Mouse (Mus musculus) midbrain, embryonic 10.5 days (tissue): Measurements from ENCODE around the gene Gm8994. TPM values are rescaled to one million over a fixed set of nuclear protein-coding genes. Genes with fewer than 3 reads are reported as not detected.

ENCODE experiments used
- DNase-seq: peaks from one replicate; pipeline ENCODE4 v3.0.0-alpha.2; 2017; ENCODE audit warnings: low spot score
- H3K27ac ChIP-seq: fragments of 300-500 bp; sonication (generic); replicated peaks from 2 replicates; pipeline ENCODE4 v1.5.1; 2016; ENCODE audit warnings: mild to moderate bottlenecking
- H3K27me3 ChIP-seq: fragments of 300-500 bp; sonication (generic); 2 replicates; pipeline ENCODE4 v1.6.1; 2016; ENCODE audit warnings: low read depth, mild to moderate bottlenecking; ENCODE audit not compliant: poor library complexity, severe bottlenecking
- H3K36me3 ChIP-seq: fragments of 300-500 bp; sonication (generic); 2 replicates; pipeline ENCODE4 v1.6.1; 2016; ENCODE audit warnings: mild to moderate bottlenecking, moderate library complexity
- H3K4me1 ChIP-seq: fragments of 300-500 bp; sonication (generic); 2 replicates; pipeline ENCODE4 v1.6.1; 2016
- H3K4me3 ChIP-seq: fragments of 300-500 bp; sonication (generic); 2 replicates; pipeline ENCODE4 v1.5.1; 2016; ENCODE audit warnings: mild to moderate bottlenecking, moderate library complexity
- H3K9me3 ChIP-seq: fragments of 300-500 bp; sonication (generic); replicated peaks from 2 replicates; pipeline ENCODE4 v1.6.1; 2016; ENCODE audit warnings: mild to moderate bottlenecking
- polyA plus RNA-seq: library from polyadenylated mRNA; unstranded; fragments of >200 nt; fragmentation: Nextera tagmentation; extraction: Ambion mirVana; gene quantifications from 2 replicates; pipeline ENCODE4 v1.2.1, GENCODE M21; 2016

Gene Gm8994
- polyA plus RNA-seq, 1 experiment from 2014 or later = not detected

- H3K27me3 ChIP-seq = no peaks in the 10 kb centered on the region
Observed at GRCm38 (mm10) chr6:136376097-136376496, 48.8 kb downstream of the Gm8994 start.

More at GRCm38 (mm10) chr6:136376097-136376496, 48.8 kb downstream of the Gm8994 start:
- no peaks in the 10 kb centered on the region for H3K4me1 ChIP-seq
- no peak for DNase-seq
- no peaks in the 10 kb centered on the region for H3K36me3 ChIP-seq
- 0 out of 2 replicates have a peak, but pooled peaks cover 4% of the 10 kb centered on the region for H3K9me3 ChIP-seq
- no peak overlapping the region for H3K4me3 ChIP-seq
- H3K27ac ChIP-seq = no peak overlapping the region

Other genes starting within 250 kb of the Gm8994 start
- gene Grin2b, start 154.0 kb upstream of the Gm8994 start, polyA plus RNA-seq = 0.09 and 1.4 TPM in 2 replicates
- not detected in 2 replicates for gene E330021D16Rik, start 88.0 kb downstream of the Gm8994 start, polyA plus RNA-seq
- gene Atf7ip, start 178.6 kb downstream of the Gm8994 start, polyA plus RNA-seq = 37.4 and 45.7 TPM in 2 replicates